Mouse (Mus musculus): ENCODE data around the gene Gm11273. TPM values are rescaled to one million over a fixed set of nuclear protein-coding genes. Genes with fewer than 3 reads are reported as not detected.

Gene Gm11273
- 6.9 TPM for polyA plus RNA-seq (2014; fragmentation: Illumina TruSeq; extraction: RNeasy Lipid Tissue Mini Kit (QIAGEN cat#74804); ENCODE audit: low read depth, low replicate concordance)

DNA sequence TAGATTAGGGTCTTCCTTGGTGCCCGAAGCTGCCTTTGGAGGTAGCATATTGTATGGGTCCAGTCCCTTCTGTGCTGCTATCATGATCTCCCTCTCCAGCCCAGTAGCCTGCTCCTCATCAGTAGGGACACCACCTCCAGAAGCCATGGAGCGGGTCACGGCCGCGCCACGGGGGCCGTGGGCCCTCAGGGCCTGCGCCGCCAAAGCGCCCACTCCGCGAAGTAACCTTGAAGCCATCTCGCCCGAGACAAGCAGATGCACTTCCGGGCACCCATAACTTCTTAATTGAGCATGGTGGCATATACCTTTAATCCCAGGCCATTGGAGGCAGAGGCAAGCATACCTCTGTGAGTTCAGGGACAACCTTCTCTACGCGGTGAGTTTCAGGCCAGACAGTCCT lies at the start of gene Gm11273:
Gene Gm11273, minus strand, starts transcription at position 237 of the 400 bp plus-strand sequence.

GRCm38 (mm10) chr13:21542708-21543107 lies 41.5 kb upstream of the Gm11273 start, which contains the start of gene Olfr1366:
Olfr1366 (minus strand) TSS chr13:21542808.

GRCm38 (mm10) chr13:21530781-21531201 lies 29.6 kb upstream of the Gm11273 start, which contains the start of gene Zkscan8:
Zkscan8 (minus strand) TSS chr13:21531120.

GRCm38 (mm10) chr13:21495080-21495479 lies 6.1 kb downstream of the Gm11273 start, which contains the start of gene AK157302:
AK157302 (plus strand) TSS chr13:21495223.

GRCm38 (mm10) chr13:21478759-21479670 lies 22.2 kb downstream of the Gm11273 start, which contains the start of the genes Zkscan4 and Gm10065:
Zkscan4 (plus strand) TSS chr13:21478907.
Gm10065 (minus strand) TSS chr13:21479441.

DNA sequence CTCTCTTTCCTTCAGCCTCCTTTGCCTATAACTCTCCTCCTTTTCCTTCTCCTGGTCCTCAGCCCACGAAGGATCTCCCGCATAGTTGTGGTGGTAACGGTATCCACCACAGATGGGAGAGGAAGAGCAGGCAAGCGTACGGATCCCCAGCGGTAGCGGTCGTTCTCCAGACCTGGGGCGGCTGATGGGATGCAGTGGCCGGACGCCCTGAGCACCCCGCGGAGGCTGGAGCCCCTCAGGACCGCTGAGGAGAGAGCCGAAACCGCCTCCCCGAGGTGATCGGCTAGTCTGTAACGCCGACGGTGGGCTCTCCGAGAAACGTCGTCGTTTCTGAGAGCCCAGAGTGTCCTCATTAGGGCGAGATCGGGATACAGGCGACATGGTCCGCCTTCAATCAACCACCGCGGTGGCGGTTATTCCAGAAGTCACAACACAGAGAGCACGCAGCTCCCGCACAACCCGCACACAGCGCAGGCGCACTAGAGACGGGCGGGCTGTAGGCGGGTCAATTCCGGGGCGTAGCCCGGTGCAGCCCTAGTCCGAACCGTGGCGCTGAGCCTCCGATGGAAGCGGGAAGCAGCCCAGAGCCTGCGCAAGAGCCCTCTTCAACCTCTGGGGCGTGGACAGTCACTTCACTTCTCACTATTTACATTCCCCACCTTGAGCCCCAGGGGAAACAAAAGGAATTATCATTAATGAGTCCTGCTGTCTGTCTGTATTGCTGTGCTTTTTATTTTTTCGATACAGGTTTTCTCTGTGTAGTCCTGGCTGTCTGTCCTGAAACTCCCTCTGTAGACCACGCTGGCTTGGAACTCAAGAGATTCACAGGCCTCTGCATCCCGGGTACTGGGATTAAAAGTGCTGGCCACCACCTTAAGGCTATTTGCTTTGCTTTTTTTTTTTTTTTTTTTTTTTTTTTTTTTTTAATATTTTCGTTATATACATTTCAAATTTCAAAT lies 32.9 kb downstream of the Gm11273 start, which contains the start of gene Nkapl:
Gene Nkapl, minus strand, starts transcription at position 449 of the 959 bp plus-strand sequence.

GRCm38 (mm10) chr13:21453449-21453848 lies 47.8 kb downstream of the Gm11273 start, which contains the start of gene Zscan26:
Zscan26 (minus strand) TSS chr13:21453730.

Other genes starting within 250 kb of the Gm11273 start
- 18,335 TPM for gene Gpx5, start 208.7 kb downstream of the Gm11273 start, polyA plus RNA-seq (2014; fragmentation: Illumina TruSeq; extraction: RNeasy Lipid Tissue Mini Kit (QIAGEN cat#74804); ENCODE audit: low read depth, low replicate concordance)
- 18.9 TPM for gene Gpx6, start 189.3 kb downstream of the Gm11273 start, polyA plus RNA-seq (2014; fragmentation: Illumina TruSeq; extraction: RNeasy Lipid Tissue Mini Kit (QIAGEN cat#74804); ENCODE audit: low read depth, low replicate concordance)
- gene Olfr1367, start 154.5 kb downstream of the Gm11273 start, polyA plus RNA-seq (2014; fragmentation: Illumina TruSeq; extraction: RNeasy Lipid Tissue Mini Kit (QIAGEN cat#74804); ENCODE audit: low read depth, low replicate concordance): not detected
- gene Zscan12, start 138.6 kb downstream of the Gm11273 start, polyA plus RNA-seq (2014; fragmentation: Illumina TruSeq; extraction: RNeasy Lipid Tissue Mini Kit (QIAGEN cat#74804); ENCODE audit: low read depth, low replicate concordance): 7.2 TPM
- 58.9 TPM for gene Zkscan3, start 98.7 kb downstream of the Gm11273 start, polyA plus RNA-seq (2014; fragmentation: Illumina TruSeq; extraction: RNeasy Lipid Tissue Mini Kit (QIAGEN cat#74804); ENCODE audit: low read depth, low replicate concordance)
- 2.0 TPM for gene Pgbd1, start 60.4 kb downstream of the Gm11273 start, polyA plus RNA-seq (2014; fragmentation: Illumina TruSeq; extraction: RNeasy Lipid Tissue Mini Kit (QIAGEN cat#74804); ENCODE audit: low read depth, low replicate concordance)
- 52.2 TPM for gene Zscan26, start 47.7 kb downstream of the Gm11273 start, polyA plus RNA-seq (2014; fragmentation: Illumina TruSeq; extraction: RNeasy Lipid Tissue Mini Kit (QIAGEN cat#74804); ENCODE audit: low read depth, low replicate concordance)
- 3.8 TPM for gene Nkapl, start 32.9 kb downstream of the Gm11273 start, polyA plus RNA-seq (2014; fragmentation: Illumina TruSeq; extraction: RNeasy Lipid Tissue Mini Kit (QIAGEN cat#74804); ENCODE audit: low read depth, low replicate concordance)
- gene Zkscan4, start 22.5 kb downstream of the Gm11273 start, polyA plus RNA-seq (2014; fragmentation: Illumina TruSeq; extraction: RNeasy Lipid Tissue Mini Kit (QIAGEN cat#74804); ENCODE audit: low read depth, low replicate concordance): 3.7 TPM
- gene Gm10065, start 22.0 kb downstream of the Gm11273 start, polyA plus RNA-seq (2014; fragmentation: Illumina TruSeq; extraction: RNeasy Lipid Tissue Mini Kit (QIAGEN cat#74804); ENCODE audit: low read depth, low replicate concordance): not detected
- 1.2 TPM for gene AK157302, start 6.2 kb downstream of the Gm11273 start, polyA plus RNA-seq (2014; fragmentation: Illumina TruSeq; extraction: RNeasy Lipid Tissue Mini Kit (QIAGEN cat#74804); ENCODE audit: low read depth, low replicate concordance)
- gene Zkscan8, start 29.7 kb upstream of the Gm11273 start, polyA plus RNA-seq (2014; fragmentation: Illumina TruSeq; extraction: RNeasy Lipid Tissue Mini Kit (QIAGEN cat#74804); ENCODE audit: low read depth, low replicate concordance): 8.4 TPM
- not detected for gene Olfr1366, start 41.4 kb upstream of the Gm11273 start, polyA plus RNA-seq (2014; fragmentation: Illumina TruSeq; extraction: RNeasy Lipid Tissue Mini Kit (QIAGEN cat#74804); ENCODE audit: low read depth, low replicate concordance)
- gene Olfr1535, start 58.5 kb upstream of the Gm11273 start, polyA plus RNA-seq (2014; fragmentation: Illumina TruSeq; extraction: RNeasy Lipid Tissue Mini Kit (QIAGEN cat#74804); ENCODE audit: low read depth, low replicate concordance): not detected
- not detected for gene Olfr1364, start 80.3 kb upstream of the Gm11273 start, polyA plus RNA-seq (2014; fragmentation: Illumina TruSeq; extraction: RNeasy Lipid Tissue Mini Kit (QIAGEN cat#74804); ENCODE audit: low read depth, low replicate concordance)
- not detected for gene Olfr1362, start 112.6 kb upstream of the Gm11273 start, polyA plus RNA-seq (2014; fragmentation: Illumina TruSeq; extraction: RNeasy Lipid Tissue Mini Kit (QIAGEN cat#74804); ENCODE audit: low read depth, low replicate concordance)
- gene Olfr11, start 141.1 kb upstream of the Gm11273 start, polyA plus RNA-seq (2014; fragmentation: Illumina TruSeq; extraction: RNeasy Lipid Tissue Mini Kit (QIAGEN cat#74804); ENCODE audit: low read depth, low replicate concordance): not detected
- not detected for gene Olfr1361, start 162.0 kb upstream of the Gm11273 start, polyA plus RNA-seq (2014; fragmentation: Illumina TruSeq; extraction: RNeasy Lipid Tissue Mini Kit (QIAGEN cat#74804); ENCODE audit: low read depth, low replicate concordance)
- not detected for gene Olfr1360, start 176.0 kb upstream of the Gm11273 start, polyA plus RNA-seq (2014; fragmentation: Illumina TruSeq; extraction: RNeasy Lipid Tissue Mini Kit (QIAGEN cat#74804); ENCODE audit: low read depth, low replicate concordance)
- not detected for gene Olfr1359, start 196.7 kb upstream of the Gm11273 start, polyA plus RNA-seq (2014; fragmentation: Illumina TruSeq; extraction: RNeasy Lipid Tissue Mini Kit (QIAGEN cat#74804); ENCODE audit: low read depth, low replicate concordance)
- gene Hist1h2bl, start 214.7 kb upstream of the Gm11273 start, polyA plus RNA-seq (2014; fragmentation: Illumina TruSeq; extraction: RNeasy Lipid Tissue Mini Kit (QIAGEN cat#74804); ENCODE audit: low read depth, low replicate concordance): not detected
- not detected for gene Hist1h2ai, start 215.0 kb upstream of the Gm11273 start, polyA plus RNA-seq (2014; fragmentation: Illumina TruSeq; extraction: RNeasy Lipid Tissue Mini Kit (QIAGEN cat#74804); ENCODE audit: low read depth, low replicate concordance)
- not detected for gene Hist1h3h, start 216.2 kb upstream of the Gm11273 start, polyA plus RNA-seq (2014; fragmentation: Illumina TruSeq; extraction: RNeasy Lipid Tissue Mini Kit (QIAGEN cat#74804); ENCODE audit: low read depth, low replicate concordance)
- not detected for gene Hist1h2bm, start 220.6 kb upstream of the Gm11273 start, polyA plus RNA-seq (2014; fragmentation: Illumina TruSeq; extraction: RNeasy Lipid Tissue Mini Kit (QIAGEN cat#74804); ENCODE audit: low read depth, low replicate concordance)
- 1.1 TPM for gene Hist1h4j, start 233.6 kb upstream of the Gm11273 start, polyA plus RNA-seq (2014; fragmentation: Illumina TruSeq; extraction: RNeasy Lipid Tissue Mini Kit (QIAGEN cat#74804); ENCODE audit: low read depth, low replicate concordance)
- not detected for gene Hist1h4k, start 249.1 kb upstream of the Gm11273 start, polyA plus RNA-seq (2014; fragmentation: Illumina TruSeq; extraction: RNeasy Lipid Tissue Mini Kit (QIAGEN cat#74804); ENCODE audit: low read depth, low replicate concordance)